Mouse (Mus musculus) C2C12 (cell line): ENCODE data around the gene Yipf1. TPM values are rescaled to one million over a fixed set of nuclear protein-coding genes. Genes with fewer than 3 reads are reported as not detected.

Experiments used
- H3K27me3 ChIP-seq: one replicate; pipeline ENCODE4 v1.6.1; 2011; ENCODE audit not compliant: control insufficient read depth, insufficient read depth, insufficient read length
- H3K36me3 ChIP-seq: one replicate; pipeline ENCODE4 v1.6.1; 2011; ENCODE audit not compliant: control insufficient read depth, insufficient read depth
- H3K4me3 ChIP-seq: one replicate; pipeline ENCODE4 v1.5.1; 2011; ENCODE audit warnings: mild to moderate bottlenecking, control low read depth; ENCODE audit not compliant: poor library complexity, insufficient read depth, severe bottlenecking
- H3K79me2 ChIP-seq: one replicate; pipeline ENCODE4 v1.6.1; 2011; ENCODE audit not compliant: control insufficient read depth, insufficient read depth
- H3K79me3 ChIP-seq: one replicate; pipeline ENCODE4 v1.6.1; 2011; ENCODE audit warnings: low read depth, control low read depth
- H3ac ChIP-seq: one replicate; pipeline ENCODE3; 2011; ENCODE audit warnings: low read depth; ENCODE audit not compliant: control insufficient read depth, insufficient read length
- CEBPB ChIP-seq: IDR thresholded peaks from one replicate; pipeline ENCODE4 v1.6.1; 2011; ENCODE audit warnings: low read depth, mild to moderate bottlenecking, control low read depth, moderate library complexity
- CTCF ChIP-seq: IDR thresholded peaks from one replicate; pipeline ENCODE4 v1.5.1; 2011; ENCODE audit not compliant: control insufficient read depth, insufficient read depth, insufficient read length
- FOSL1 ChIP-seq: IDR thresholded peaks from one replicate; pipeline ENCODE4 v1.8.0; 2011; ENCODE audit warnings: mild to moderate bottlenecking, low read length; ENCODE audit not compliant: poor library complexity, insufficient read depth, severe bottlenecking
- MAX ChIP-seq: IDR thresholded peaks from one replicate; pipeline ENCODE4 v1.6.1; 2011; ENCODE audit warnings: mild to moderate bottlenecking, control low read depth
- MYOD1 ChIP-seq: IDR thresholded peaks from one replicate; pipeline ENCODE4 v1.6.1; 2011; ENCODE audit warnings: low read depth; ENCODE audit not compliant: control insufficient read depth, insufficient read length
- MYOG ChIP-seq: IDR thresholded peaks from one replicate; pipeline ENCODE4 v1.6.1; 2011; ENCODE audit not compliant: control insufficient read depth, insufficient read length; ENCODE audit errors: extremely low read depth
- USF1 ChIP-seq: IDR thresholded peaks from one replicate; pipeline ENCODE4 v1.6.1; 2011; ENCODE audit warnings: low read depth, mild to moderate bottlenecking, control low read depth, moderate library complexity
- polyA plus RNA-seq: library from polyadenylated mRNA; unstranded; fragments of >200 nt; fragmentation: generic; extraction: Trizol; gene quantifications from one replicate; pipeline ENCODE4 v1.2.1, GENCODE M21; 2012; ENCODE audit warnings: missing spikeins

Yipf1 gene
- polyA plus RNA-seq, 1 experiment, result 35.1 TPM

- H3K4me3 ChIP-seq, result no peak overlapping the region
- H3K36me3 ChIP-seq, result no peaks in the 10 kb centered on the region
- no peaks in the 10 kb centered on the region for H3K79me3 ChIP-seq
- no peaks in the 10 kb centered on the region for H3K79me2 ChIP-seq
- no peak overlapping the region for H3ac ChIP-seq
- H3K27me3 ChIP-seq, result peaks cover 17% of the 10 kb centered on the region
- no peak for TF ChIP-seq CTCF
- no peak for TF ChIP-seq USF1
- TF ChIP-seq MYOG, result no peak
- TF ChIP-seq FOSL1, result no peak
- no peak for TF ChIP-seq MAX
- no peak for TF ChIP-seq MYOD1
- no peak for TF ChIP-seq CEBPB
These were observed 16.0 kb upstream of the Yipf1 start for GRCm38 (mm10) chr4:107298071-107298606.

GRCm38 (mm10) chr4:107299779-107300340 lies 14.3 kb upstream of the Yipf1 start:
- Histone ChIP-seq H3K36me3 (no peaks in the 10 kb centered on the region), H3ac (no peak overlapping the region), H3K4me3 (no peak overlapping the region), H3K79me2 (no peaks in the 10 kb centered on the region), H3K27me3 (peaks cover 12% of the 10 kb centered on the region), H3K79me3 (no peaks in the 10 kb centered on the region)
- TF ChIP-seq MAX (no peak), FOSL1 (no peak), USF1 (no peak), CTCF (no peak), CEBPB (no peak), MYOD1 (no peak), MYOG (no peak)

- H3K79me2 ChIP-seq, result no peaks in the 10 kb centered on the region
- no peak overlapping the region for H3ac ChIP-seq
- no peaks in the 10 kb centered on the region for H3K36me3 ChIP-seq
- peaks cover 14% of the 10 kb centered on the region for H3K27me3 ChIP-seq
- no peak overlapping the region for H3K4me3 ChIP-seq
- no peaks in the 10 kb centered on the region for H3K79me3 ChIP-seq
- TF ChIP-seq CEBPB (no peak), MYOD1 (no peak), MYOG (no peak), FOSL1 (no peak), CTCF (no peak), USF1 (no peak), MAX (no peak)
These were observed 13.8 kb upstream of the Yipf1 start for GRCm38 (mm10) chr4:107300371-107300770.

- Histone ChIP-seq H3K27me3 (peaks cover 21% of the 10 kb centered on the region), H3K36me3 (no peaks in the 10 kb centered on the region), H3ac (no peak overlapping the region), H3K79me3 (no peaks in the 10 kb centered on the region), H3K4me3 (no peak overlapping the region), H3K79me2 (no peaks in the 10 kb centered on the region)
- TF ChIP-seq CTCF (no peak), MAX (no peak), MYOG (no peak), CEBPB (no peak), MYOD1 (no peak), USF1 (no peak), FOSL1 (no peak)
These were observed 13.1 kb upstream of the Yipf1 start for GRCm38 (mm10) chr4:107300902-107301555.

GRCm38 (mm10) chr4:107302221-107302620 lies 11.9 kb upstream of the Yipf1 start:
- no peaks in the 10 kb centered on the region for H3K79me3 ChIP-seq
- H3K36me3 ChIP-seq, result no peaks in the 10 kb centered on the region
- H3K79me2 ChIP-seq, result no peaks in the 10 kb centered on the region
- TF ChIP-seq USF1, result no peak
- no peak for TF ChIP-seq MAX
- no peak for TF ChIP-seq MYOG
- TF ChIP-seq CTCF, result no peak
- no peak for TF ChIP-seq MYOD1
- TF ChIP-seq FOSL1, result no peak
- no peak for TF ChIP-seq CEBPB
- no peak overlapping the region for H3K4me3 ChIP-seq
- H3K27me3 ChIP-seq, result peaks cover 33% of the 10 kb centered on the region
- no peak overlapping the region for H3ac ChIP-seq
